Mouse (Mus musculus): ENCODE measurements around the gene Unc5a. TPM values are rescaled to one million over a fixed set of nuclear protein-coding genes. Genes with fewer than 3 reads are reported as not detected.
A peak's percentile ranks its signal among the peaks of the same experiment; 100 is the strongest.

Unc5a gene
- polyA plus RNA-seq, 1 experiment, result 1.4 TPM

DNA sequence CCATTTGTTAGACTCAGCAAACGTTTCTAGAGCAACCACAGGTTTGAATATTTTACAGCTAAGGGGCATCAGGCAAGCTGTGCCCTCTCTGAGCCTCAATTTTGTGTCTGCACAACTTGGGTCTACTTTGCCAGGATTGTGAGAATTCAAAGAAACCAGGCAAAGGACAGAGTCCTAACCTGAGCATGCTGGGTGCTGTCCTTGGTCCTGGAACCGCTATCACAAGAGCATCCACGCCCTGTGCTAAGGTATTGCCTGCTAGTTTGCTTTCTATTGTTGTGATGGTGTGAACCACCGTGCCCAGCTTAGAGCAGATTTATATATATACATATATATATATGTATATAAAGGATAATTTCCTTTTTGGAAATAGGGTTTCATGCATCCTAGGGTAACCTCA lies 3.9 kb upstream of the Unc5a start:
- no peaks in the 10 kb centered on the region; the same call in 1 of the 2 replicates for H3K4me1 ChIP-seq (ENCODE audit: control insufficient read depth, insufficient read depth, low read length)
- H3K27ac ChIP-seq (ENCODE audit: control insufficient read depth, insufficient read depth, low read depth, low read length, poor library complexity), result no peak overlapping the region
- TF ChIP-seq POLR2A (IDR thresholded peaks at IDR 0.05; ENCODE audit: borderline replicate concordance, control insufficient read depth, low read depth, low read length) (no peak), CTCF (IDR thresholded peaks at IDR 0.05; ENCODE audit: control insufficient read depth, insufficient read depth, low read length) (no peak)
- 2% methylated on average over 4 of the region's 4 CpGs for WGBS
- H3K4me3 ChIP-seq (replicated peaks; ENCODE audit: control insufficient read depth, low read depth, low read length), result no peak overlapping the region

DNA sequence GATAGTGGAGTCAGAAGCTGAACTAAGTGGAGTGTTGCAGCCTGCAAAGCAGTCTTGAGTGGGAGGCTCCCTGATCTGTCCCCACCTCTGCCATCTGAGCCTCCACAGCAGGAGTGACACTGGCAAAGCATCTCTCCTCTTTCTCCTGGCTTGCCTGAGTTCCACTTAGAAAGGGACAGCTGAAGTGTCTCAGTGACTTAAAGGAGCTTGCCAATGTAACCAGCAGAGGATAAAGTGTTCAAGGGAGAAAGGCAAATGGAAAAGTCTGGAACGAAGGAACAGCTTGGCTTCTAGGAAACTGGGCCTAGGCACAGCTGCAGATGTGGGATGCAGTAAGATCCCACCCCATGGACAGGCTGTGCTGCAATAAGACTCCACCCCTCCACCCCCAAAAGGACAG lies 2.8 kb upstream of the Unc5a start:
- no peak overlapping the region for H3K27ac ChIP-seq (ENCODE audit: control insufficient read depth, insufficient read depth, low read depth, low read length, poor library complexity)
- H3K4me3 ChIP-seq (replicated peaks; ENCODE audit: control insufficient read depth, low read depth, low read length), result no peak overlapping the region
- no peaks in the 10 kb centered on the region; the same call in 1 of the 2 replicates for H3K4me1 ChIP-seq (ENCODE audit: control insufficient read depth, insufficient read depth, low read length)
- 74% methylated on average over 1 of the region's 1 CpGs for WGBS
- no peak for TF ChIP-seq POLR2A (IDR thresholded peaks at IDR 0.05; ENCODE audit: borderline replicate concordance, control insufficient read depth, low read depth, low read length)
- TF ChIP-seq CTCF (IDR thresholded peaks at IDR 0.05; ENCODE audit: control insufficient read depth, insufficient read depth, low read length), result no peak

DNA sequence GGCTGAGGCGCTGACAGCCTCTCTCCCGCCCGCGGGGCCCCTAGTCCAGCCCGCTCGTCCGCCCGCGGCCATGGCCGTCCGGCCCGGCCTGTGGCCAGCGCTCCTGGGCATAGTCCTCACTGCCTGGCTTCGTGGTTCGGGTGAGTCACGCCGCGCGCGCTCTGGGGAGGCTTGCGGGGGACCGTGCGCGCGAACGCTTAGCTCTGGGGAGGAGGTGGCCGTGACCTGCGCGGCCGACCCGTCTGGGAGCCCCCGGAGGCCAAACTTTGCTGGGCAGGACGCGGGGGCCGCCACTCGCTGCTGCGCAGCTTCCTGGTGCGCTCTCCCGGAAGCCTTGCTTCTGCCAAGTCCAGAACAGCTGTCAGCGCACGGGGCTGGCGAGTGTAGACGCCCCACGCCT lies 381 bp downstream of the Unc5a start:
- Histone ChIP-seq H3K4me3 (replicated peaks; ENCODE audit: control insufficient read depth, low read depth, low read length) (peak overlapping the region; percentile 38), H3K27ac (ENCODE audit: control insufficient read depth, insufficient read depth, low read depth, low read length, poor library complexity) (no peak overlapping the region; the same call in 1 of the 2 replicates), H3K4me1 (ENCODE audit: control insufficient read depth, insufficient read depth, low read length) (no peaks in the 10 kb centered on the region; the same call in none of the 2 replicates)
- TF ChIP-seq CTCF (IDR thresholded peaks at IDR 0.05; ENCODE audit: control insufficient read depth, insufficient read depth, low read length) (no peak), POLR2A (IDR thresholded peaks at IDR 0.05; ENCODE audit: borderline replicate concordance, control insufficient read depth, low read depth, low read length) (no peak)
- under 1% methylated on average over 44 of the region's 44 CpGs for WGBS

DNA sequence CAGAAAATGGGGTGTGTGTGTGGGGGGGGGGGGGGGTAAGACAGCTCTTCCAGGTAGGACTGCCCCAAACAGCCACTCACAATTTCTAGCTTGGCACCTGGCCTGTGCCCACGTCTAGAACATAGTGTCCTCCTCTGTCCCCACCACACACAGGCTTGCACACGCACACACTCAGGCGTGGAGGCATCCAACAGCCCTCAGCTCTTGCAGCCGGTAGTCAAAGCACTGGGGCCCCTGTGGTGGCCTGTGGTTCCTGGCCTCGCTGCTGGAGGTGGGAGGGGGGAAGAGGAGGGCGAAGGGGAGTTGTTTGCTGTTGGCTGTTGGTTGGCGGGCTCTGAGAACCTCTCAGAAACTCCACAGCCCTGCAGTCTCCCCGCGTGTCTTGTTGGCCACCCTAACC lies 920 bp downstream of the Unc5a start:
- Histone ChIP-seq H3K4me3 (replicated peaks; ENCODE audit: control insufficient read depth, low read depth, low read length) (no peak overlapping the region), H3K27ac (ENCODE audit: control insufficient read depth, insufficient read depth, low read depth, low read length, poor library complexity) (no peak overlapping the region), H3K4me1 (ENCODE audit: control insufficient read depth, insufficient read depth, low read length) (no peaks in the 10 kb centered on the region; the same call in 1 of the 2 replicates)
- no peak for TF ChIP-seq POLR2A (IDR thresholded peaks at IDR 0.05; ENCODE audit: borderline replicate concordance, control insufficient read depth, low read depth, low read length)
- TF ChIP-seq CTCF (IDR thresholded peaks at IDR 0.05; ENCODE audit: control insufficient read depth, insufficient read depth, low read length), result no peak
- WGBS, result 1% methylated on average over 9 of the region's 9 CpGs

DNA sequence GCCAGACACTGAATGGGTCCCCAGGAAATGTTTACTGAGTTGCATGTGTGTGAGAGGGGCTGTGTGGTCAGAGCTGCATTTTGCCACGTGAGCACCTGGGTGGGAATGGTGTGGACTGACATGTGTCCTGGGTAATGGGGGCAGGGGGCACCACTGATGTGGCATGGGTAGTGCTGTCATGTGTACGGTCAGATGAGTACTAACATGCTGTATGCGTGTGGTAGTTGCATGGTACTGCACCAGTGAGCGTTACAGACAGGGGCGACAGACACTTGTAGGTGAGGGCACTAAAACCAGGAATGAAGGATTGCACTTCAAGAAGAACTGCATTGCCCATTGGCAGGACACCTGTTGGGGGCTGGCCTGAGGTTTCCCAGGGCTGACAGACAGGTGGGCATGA lies 2.0 kb downstream of the Unc5a start:
- H3K4me1 ChIP-seq (ENCODE audit: control insufficient read depth, insufficient read depth, low read length), result no peaks in the 10 kb centered on the region; the same call in 1 of the 2 replicates
- WGBS, result 72% methylated on average over 5 of the region's 5 CpGs
- TF ChIP-seq CTCF (IDR thresholded peaks at IDR 0.05; ENCODE audit: control insufficient read depth, insufficient read depth, low read length) (no peak), POLR2A (IDR thresholded peaks at IDR 0.05; ENCODE audit: borderline replicate concordance, control insufficient read depth, low read depth, low read length) (no peak)

DNA sequence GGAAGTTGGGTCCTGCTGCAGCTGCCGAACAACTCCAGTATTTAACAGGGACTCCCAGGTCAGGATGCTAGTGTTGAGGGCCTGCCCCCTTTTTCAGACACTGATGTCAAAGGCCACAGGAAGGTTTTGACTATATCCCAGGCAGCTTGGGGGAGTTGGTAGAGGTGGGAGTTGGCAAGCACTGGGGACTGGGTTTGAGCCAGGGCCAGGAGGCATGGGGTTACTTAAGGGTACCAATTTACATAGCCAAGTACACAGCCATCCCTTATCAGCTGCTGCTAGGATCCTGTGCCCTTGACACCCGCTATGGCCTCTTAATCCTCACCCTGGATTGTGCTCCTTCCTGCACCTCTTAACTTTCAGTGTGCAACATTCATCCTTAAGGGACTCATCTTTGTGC lies 5.5 kb downstream of the Unc5a start:
- TF ChIP-seq CTCF (IDR thresholded peaks at IDR 0.05; ENCODE audit: control insufficient read depth, insufficient read depth, low read length), result no peak
- no peak for TF ChIP-seq POLR2A (IDR thresholded peaks at IDR 0.05; ENCODE audit: borderline replicate concordance, control insufficient read depth, low read depth, low read length)
- Histone ChIP-seq H3K27ac (ENCODE audit: control insufficient read depth, insufficient read depth, low read depth, low read length, poor library complexity) (no peak overlapping the region), H3K4me3 (replicated peaks; ENCODE audit: control insufficient read depth, low read depth, low read length) (no peak overlapping the region), H3K4me1 (ENCODE audit: control insufficient read depth, insufficient read depth, low read length) (no peaks in the 10 kb centered on the region; the same call in 1 of the 2 replicates)
- WGBS, result 75% methylated on average over 2 of the region's 2 CpGs

More for the DNA sequence above, 2.0 kb downstream of the Unc5a start:
- no peak overlapping the region for H3K27ac ChIP-seq (ENCODE audit: control insufficient read depth, insufficient read depth, low read depth, low read length, poor library complexity)
- no peak overlapping the region for H3K4me3 ChIP-seq (replicated peaks; ENCODE audit: control insufficient read depth, low read depth, low read length)

DNA sequence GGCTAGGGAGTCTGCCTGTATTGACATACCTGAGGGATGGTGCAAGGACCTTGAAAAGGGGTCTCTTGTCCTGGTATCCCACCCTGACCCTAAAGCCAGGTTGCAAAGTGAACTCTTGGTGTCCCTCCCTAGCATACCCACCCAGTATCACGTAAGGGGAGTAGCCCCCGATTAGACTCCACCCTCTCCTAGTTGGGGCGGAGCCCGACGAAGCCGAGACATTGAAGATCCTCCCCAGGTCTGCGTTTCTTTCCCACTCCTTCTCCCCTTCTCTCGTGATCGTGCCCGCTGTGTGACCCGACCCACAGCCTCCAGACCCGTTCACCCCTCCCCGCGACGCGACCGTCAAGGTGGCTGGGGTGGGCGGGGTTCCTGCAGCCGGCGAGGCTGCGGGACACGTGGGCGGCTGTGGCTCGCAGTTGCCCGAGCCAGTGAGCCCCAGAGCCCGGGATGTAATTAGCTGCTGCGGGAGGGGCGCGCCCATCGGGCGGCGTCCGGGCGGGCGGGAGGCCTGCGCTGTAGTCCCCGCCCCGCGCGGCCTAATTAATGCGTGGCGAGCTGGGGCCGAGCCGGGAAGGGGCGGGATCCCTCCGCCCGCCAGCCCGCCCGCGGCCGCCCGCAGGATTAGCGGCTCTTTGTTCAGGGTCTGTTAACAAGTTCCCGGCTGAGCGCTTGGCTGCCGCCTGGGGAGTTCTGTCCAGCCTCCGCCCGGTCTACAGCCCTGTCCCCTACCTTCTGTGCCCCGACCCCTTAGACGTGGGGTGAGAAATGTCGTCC lies 6.7 kb downstream of the Unc5a start:
- no peak for TF ChIP-seq CTCF (IDR thresholded peaks at IDR 0.05; ENCODE audit: control insufficient read depth, insufficient read depth, low read length)
- TF ChIP-seq POLR2A (IDR thresholded peaks at IDR 0.05; ENCODE audit: borderline replicate concordance, control insufficient read depth, low read depth, low read length), result no peak
- H3K27ac ChIP-seq (ENCODE audit: control insufficient read depth, insufficient read depth, low read depth, low read length, poor library complexity), result no peak overlapping the region
- peak overlapping the region; percentile 18 for H3K4me3 ChIP-seq (replicated peaks; ENCODE audit: control insufficient read depth, low read depth, low read length)
- no peaks in the 10 kb centered on the region; the same call in 1 of the 2 replicates for H3K4me1 ChIP-seq (ENCODE audit: control insufficient read depth, insufficient read depth, low read length)
- 1% methylated on average over 61 of the region's 61 CpGs for WGBS

DNA sequence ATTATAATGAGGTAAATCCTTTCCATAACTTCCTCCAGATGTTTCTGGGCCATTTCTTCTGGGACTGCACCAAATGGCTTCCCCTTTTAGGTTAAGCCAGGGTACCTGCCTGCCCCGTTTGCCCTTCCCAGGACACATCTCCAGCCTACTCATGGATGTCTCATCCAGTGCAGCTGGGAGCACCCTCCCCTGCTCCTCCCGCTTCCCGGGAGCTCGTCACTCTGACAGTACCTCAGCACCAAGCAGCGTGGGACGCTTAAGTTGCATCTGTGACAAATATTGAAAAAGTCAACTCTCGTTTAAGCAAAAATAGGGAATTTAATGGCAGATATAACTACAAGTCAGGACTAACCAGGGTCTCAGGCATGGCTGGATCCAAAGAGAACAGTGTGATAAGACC lies 8.1 kb downstream of the Unc5a start:
- no peak overlapping the region for H3K4me3 ChIP-seq (replicated peaks; ENCODE audit: control insufficient read depth, low read depth, low read length)
- H3K4me1 ChIP-seq (ENCODE audit: control insufficient read depth, insufficient read depth, low read length), result no peaks in the 10 kb centered on the region
- WGBS, result 76% methylated on average over 7 of the region's 7 CpGs
- H3K27ac ChIP-seq (ENCODE audit: control insufficient read depth, insufficient read depth, low read depth, low read length, poor library complexity), result no peak overlapping the region
- TF ChIP-seq CTCF (IDR thresholded peaks at IDR 0.05; ENCODE audit: control insufficient read depth, insufficient read depth, low read length), result no peak
- TF ChIP-seq POLR2A (IDR thresholded peaks at IDR 0.05; ENCODE audit: borderline replicate concordance, control insufficient read depth, low read depth, low read length), result no peak

Measured in bone marrow, adult 2 months (tissue).